Mouse (Mus musculus) cortical plate, adult 2 months (tissue): ENCODE measurements at regions not wholly inside any gene's neighbourhood (a gene's known extent, or its start where the extent isn't known, plus 50 kb on each side); places are given as distances from the start of the nearest gene placed in this dataset.

Experiments used
- H3K27ac ChIP-seq: fragments of 200-500 bp; 2 replicates; pipeline ENCODE4 v1.5.1; 2012; ENCODE audit warnings: low read length, control low read depth, inconsistent platforms; ENCODE audit not compliant: insufficient read depth
- H3K4me1 ChIP-seq: fragments of 200-500 bp; 2 replicates; pipeline ENCODE4 v1.6.1; 2011; ENCODE audit warnings: low read length; ENCODE audit not compliant: control insufficient read depth, insufficient read depth
- H3K4me3 ChIP-seq: fragments of 200-500 bp; 2 replicates; pipeline ENCODE4 v1.5.1; 2011; ENCODE audit warnings: mild to moderate bottlenecking, low read length, control low read depth; ENCODE audit not compliant: insufficient read depth
- CTCF ChIP-seq: fragments of 200-500 bp; IDR thresholded peaks from 2 replicates; pipeline ENCODE4 v1.5.1; 2011; ENCODE audit warnings: mild to moderate bottlenecking, control low read depth, low read length; ENCODE audit not compliant: insufficient read depth; ENCODE audit errors: extremely low read depth
- POLR2A ChIP-seq: fragments of 200-500 bp; IDR thresholded peaks from 2 replicates; pipeline ENCODE4 v1.6.1; 2011; ENCODE audit warnings: mild to moderate bottlenecking, low read length, control low read depth; ENCODE audit not compliant: insufficient read depth; ENCODE audit errors: extremely low read depth

- TF ChIP-seq POLR2A = no peak
- no peak for TF ChIP-seq CTCF
- H3K4me3 ChIP-seq = no peak overlapping the region
- no peaks in the 10 kb centered on the region for H3K4me1 ChIP-seq
- H3K27ac ChIP-seq = no peak overlapping the region
Observed at GRCm38 (mm10) chr3:142995981-142996743, 114.4 kb upstream of the Pkn2 start.

GRCm38 (mm10) chr3:142984547-142984946, 102.7 kb upstream of the Pkn2 start:
- TF ChIP-seq POLR2A = no peak
- no peak for TF ChIP-seq CTCF
- Histone ChIP-seq H3K27ac (no peak overlapping the region), H3K4me1 (no peaks in the 10 kb centered on the region), H3K4me3 (no peak overlapping the region)

GRCm38 (mm10) chr3:142981221-142981620, 99.4 kb upstream of the Pkn2 start:
- no peak overlapping the region for H3K4me3 ChIP-seq
- no peak overlapping the region for H3K27ac ChIP-seq
- TF ChIP-seq POLR2A (no peak), CTCF (no peak)
- no peaks in the 10 kb centered on the region for H3K4me1 ChIP-seq

- Histone ChIP-seq H3K4me1 (no peaks in the 10 kb centered on the region), H3K4me3 (no peak overlapping the region), H3K27ac (no peak overlapping the region)
- no peak for TF ChIP-seq POLR2A
- no peak for TF ChIP-seq CTCF
Observed at GRCm38 (mm10) chr3:142979161-142979560, 97.4 kb upstream of the Pkn2 start.

- no peak overlapping the region for H3K27ac ChIP-seq
- no peak overlapping the region for H3K4me3 ChIP-seq
- no peaks in the 10 kb centered on the region for H3K4me1 ChIP-seq
- no peak for TF ChIP-seq POLR2A
- TF ChIP-seq CTCF = no peak
Observed at GRCm38 (mm10) chr3:142976519-142977394, 95.0 kb upstream of the Pkn2 start.

GRCm38 (mm10) chr3:142975606-142976005, 93.8 kb upstream of the Pkn2 start:
- no peak for TF ChIP-seq CTCF
- TF ChIP-seq POLR2A = no peak
- Histone ChIP-seq H3K4me3 (no peak overlapping the region), H3K4me1 (no peaks in the 10 kb centered on the region), H3K27ac (no peak overlapping the region)

- Histone ChIP-seq H3K4me3 (no peak overlapping the region), H3K27ac (no peak overlapping the region), H3K4me1 (no peaks in the 10 kb centered on the region)
- TF ChIP-seq POLR2A = no peak
- no peak for TF ChIP-seq CTCF
Observed at GRCm38 (mm10) chr3:142969501-142969900, 87.7 kb upstream of the Pkn2 start.

- Histone ChIP-seq H3K27ac (no peak overlapping the region), H3K4me3 (no peak overlapping the region), H3K4me1 (no peaks in the 10 kb centered on the region)
- no peak for TF ChIP-seq POLR2A
- no peak for TF ChIP-seq CTCF
Observed at GRCm38 (mm10) chr3:142965604-142966003, 83.8 kb upstream of the Pkn2 start.

- TF ChIP-seq POLR2A (no peak), CTCF (no peak)
Observed at GRCm38 (mm10) chr3:142963818-142964372, 82.1 kb upstream of the Pkn2 start.

More at GRCm38 (mm10) chr3:142963818-142964372, 82.1 kb upstream of the Pkn2 start:
- Histone ChIP-seq H3K4me1 (no peaks in the 10 kb centered on the region), H3K27ac (no peak overlapping the region), H3K4me3 (no peak overlapping the region)
